Mouse (Mus musculus): ENCODE measurements around the gene Stum. TPM values are rescaled to one million over a fixed set of nuclear protein-coding genes. Genes with fewer than 3 reads are reported as not detected.
"Not testable (repeated sequence)": the region's sequence is repeated elsewhere in the genome, so short reads cannot be mapped to it uniquely, and the experiment has no call there.

Stum gene
- total and polyA plus RNA-seq, 3 experiments = 0.42 to 0.61 (median 0.51) TPM

- Histone ChIP-seq H3K4me3 (replicated peaks in 1 of 3; ENCODE audit: low read depth in 2 of 3, low read length in 2 of 3, poor library complexity in 1 of 3) (no peak overlapping the region), H3K27me3 (replicated peaks) (no peaks in the 10 kb centered on the region), H3K36me3 (replicated peaks in 1 of 2; ENCODE audit: control insufficient read depth in 1 of 2, insufficient read depth in 1 of 2, low read length in 1 of 2) (peaks cover 3 to 13% of the 10 kb centered on the region in 2 experiments), H3K4me1 (ENCODE audit: control insufficient read depth in 1 of 2, insufficient read depth in 2 of 2) (peaks cover 38 to 88% of the 10 kb centered on the region in 2 experiments), H3K9me3 (replicated peaks; ENCODE audit: low read length) (no peaks in the 10 kb centered on the region), H3K4me2 (ENCODE audit: insufficient read depth, low read depth, poor library complexity, severe bottlenecking) (peak overlapping the region; percentile 47), H3K79me2 (replicated peaks; ENCODE audit: control insufficient read depth, extremely low read depth, insufficient read depth, poor library complexity, severe bottlenecking) (0 out of 2 replicates have a peak, but pooled peaks cover 6% of the 10 kb centered on the region), H3K27ac (ENCODE audit: insufficient read depth, low read depth) (peak overlapping the region; percentile 87), H3K9ac (ENCODE audit: insufficient read depth, low read depth) (peak overlapping the region; percentile 5; the same call in 1 of the 2 replicates)
- in situ Hi-C loops (cut with MboI; ENCODE audit: low pct_ligation_motif_present, low pct_unique_long_range_greater_than_20kb, low sequenced_read_pairs) = no loop called here
- peak; percentile 72 for DNase-seq (ENCODE audit: extremely low read depth)
- dilution Hi-C loops (cut with MboI; ENCODE audit: extremely low pct_ligation_motif_present, extremely low pct_unique_long_range_greater_than_20kb, low sequenced_read_pairs) = no loop called here
- TF ChIP-seq MAZ (IDR thresholded peaks at IDR 0.05; ENCODE audit: low read depth, low read length) (0 out of 2 replicates have a peak, but pooled peaks have one; percentile 5), CHD2 (IDR thresholded peaks at IDR 0.05; ENCODE audit: low read length) (no peak)
These were observed 92.3 kb downstream of the Stum start for GRCm38 (mm10) chr1:180390746-180391574.

- in situ Hi-C loops (cut with MboI; ENCODE audit: low pct_ligation_motif_present, low pct_unique_long_range_greater_than_20kb, low sequenced_read_pairs) = no loop called here
These were observed 93.0 kb downstream of the Stum start for GRCm38 (mm10) chr1:180390321-180390731.

DNA sequence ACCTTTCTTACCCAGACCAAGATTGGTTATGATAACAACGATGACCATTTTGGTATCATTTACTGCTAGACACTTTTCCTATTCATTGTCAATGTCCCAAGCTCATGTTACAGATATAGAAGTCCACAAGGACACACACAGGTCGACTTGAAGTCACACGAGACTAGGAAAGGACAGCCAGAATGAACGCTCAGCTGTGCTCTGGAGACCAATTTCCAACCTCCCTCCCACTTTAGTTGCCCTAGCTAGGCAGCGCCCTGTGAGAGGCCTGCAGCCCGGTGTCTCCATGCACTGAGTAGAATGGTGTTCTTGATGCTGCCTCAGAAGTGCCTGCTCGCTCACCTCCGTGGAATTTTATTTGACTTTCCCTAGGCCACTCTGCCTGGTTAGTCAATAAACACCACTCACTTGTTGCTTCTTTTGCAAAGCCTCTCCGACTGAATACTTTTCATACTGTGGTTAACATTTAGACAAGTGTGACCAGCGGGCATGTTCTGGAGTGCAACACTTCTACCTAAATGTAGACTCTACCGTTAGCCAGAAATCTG lies 94.0 kb downstream of the Stum start:
- H3K4me2 ChIP-seq (ENCODE audit: insufficient read depth, low read depth, poor library complexity, severe bottlenecking); H3K9ac ChIP-seq (ENCODE audit: insufficient read depth, low read depth); dilution Hi-C loops (cut with MboI; ENCODE audit: extremely low pct_ligation_motif_present, extremely low pct_unique_long_range_greater_than_20kb, low sequenced_read_pairs); H3K4me3 ChIP-seq (replicated peaks in 1 of 3; ENCODE audit: low read depth in 2 of 3, low read length in 2 of 3, poor library complexity in 1 of 3); H3K9me3 ChIP-seq (replicated peaks; ENCODE audit: low read length); DNase-seq (ENCODE audit: extremely low read depth); H3K79me2 ChIP-seq (replicated peaks; ENCODE audit: control insufficient read depth, extremely low read depth, insufficient read depth, poor library complexity, severe bottlenecking); in situ Hi-C loops (cut with MboI; ENCODE audit: low pct_ligation_motif_present, low pct_unique_long_range_greater_than_20kb, low sequenced_read_pairs); H3K27me3 ChIP-seq (replicated peaks); H3K36me3 ChIP-seq (replicated peaks in 1 of 2; ENCODE audit: control insufficient read depth in 1 of 2, insufficient read depth in 1 of 2, low read length in 1 of 2): not testable (repeated sequence)
- H3K27ac ChIP-seq (ENCODE audit: insufficient read depth, low read depth) = peak overlapping the region; percentile 18
- peaks cover 38 to 88% of the 10 kb centered on the region in 2 experiments for H3K4me1 ChIP-seq (ENCODE audit: control insufficient read depth in 1 of 2, insufficient read depth in 2 of 2)

More at GRCm38 (mm10) chr1:180390321-180390731, 93.0 kb downstream of the Stum start:
- H3K27ac ChIP-seq (ENCODE audit: insufficient read depth, low read depth) = peak overlapping the region; percentile 87
- dilution Hi-C loops (cut with MboI; ENCODE audit: extremely low pct_ligation_motif_present, extremely low pct_unique_long_range_greater_than_20kb, low sequenced_read_pairs) = no loop called here
- peak overlapping the region; percentile 47 for H3K4me2 ChIP-seq (ENCODE audit: insufficient read depth, low read depth, poor library complexity, severe bottlenecking)
- peak overlapping the region; percentile 5; the same call in 1 of the 2 replicates for H3K9ac ChIP-seq (ENCODE audit: insufficient read depth, low read depth)
- peaks cover 38 to 88% of the 10 kb centered on the region in 2 experiments for H3K4me1 ChIP-seq (ENCODE audit: control insufficient read depth in 1 of 2, insufficient read depth in 2 of 2)
- peaks cover 3 to 8% of the 10 kb centered on the region in 2 experiments for H3K36me3 ChIP-seq (replicated peaks in 1 of 2; ENCODE audit: control insufficient read depth in 1 of 2, insufficient read depth in 1 of 2, low read length in 1 of 2)
- H3K27me3 ChIP-seq (replicated peaks) = no peaks in the 10 kb centered on the region
- H3K4me3 ChIP-seq (replicated peaks in 1 of 3; ENCODE audit: low read depth in 2 of 3, low read length in 2 of 3, poor library complexity in 1 of 3) = no peak overlapping the region
- no peaks in the 10 kb centered on the region for H3K9me3 ChIP-seq (replicated peaks; ENCODE audit: low read length)
- DNase-seq (ENCODE audit: extremely low read depth) = peak; percentile 86
- TF ChIP-seq MXI1 (IDR thresholded peaks at IDR 0.05; ENCODE audit: low read depth, low read length) (peak; percentile 52; the same call in 1 of the 2 replicates), ELF1 (IDR thresholded peaks at IDR 0.05; ENCODE audit: low read depth, low read length) (peak; percentile 28; the same call in 1 of the 2 replicates), ZNF384 (IDR thresholded peaks at IDR 0.05; ENCODE audit: low read depth, low read length) (peak; percentile 24; the same call in 1 of the 2 replicates), MAZ (IDR thresholded peaks at IDR 0.05; ENCODE audit: low read depth, low read length) (peak; percentile 79), ZKSCAN1 (IDR thresholded peaks at IDR 0.05; ENCODE audit: borderline replicate concordance, low read depth, low read length) (no peak), CHD2 (IDR thresholded peaks at IDR 0.05; ENCODE audit: low read length) (no peak), MEF2A (IDR thresholded peaks at IDR 0.05; ENCODE audit: borderline replicate concordance, low read depth, low read length) (peak; percentile 96), POLR2AphosphoS2 (IDR thresholded peaks at IDR 0.05; ENCODE audit: low read depth, low read length) (no peak), POLR2A (IDR thresholded peaks at IDR 0.05; ENCODE audit: low read depth, low read length) (no peak), HCFC1 (IDR thresholded peaks at IDR 0.05; ENCODE audit: low read depth, low read length) (no peak; the same call in 1 of the 2 replicates), ETS1 (conservative IDR thresholded peaks at IDR 0.05; ENCODE audit: low read depth, low read length) (peak; percentile 88), ZMIZ1 (IDR thresholded peaks at IDR 0.05; ENCODE audit: low read depth, low read length) (peak; percentile 37; the same call in 1 of the 2 replicates), MAX (IDR thresholded peaks at IDR 0.05; ENCODE audit: low read length) (peak; percentile 47; the same call in 1 of the 2 replicates), TCF12 (IDR thresholded peaks at IDR 0.05; ENCODE audit: low read depth, low read length) (peak; percentile 57; the same call in 1 of the 2 replicates), EP300 (IDR thresholded peaks at IDR 0.05; ENCODE audit: low read length) (peak; percentile 66; the same call in 1 of the 2 replicates), SIN3A (IDR thresholded peaks at IDR 0.05; ENCODE audit: low read length) (peak; percentile 59), MAFK (IDR thresholded peaks at IDR 0.05; ENCODE audit: insufficient replicate concordance, low read length) (no peak), E2F4 (IDR thresholded peaks at IDR 0.05; ENCODE audit: insufficient replicate concordance, low read depth, low read length) (no peak), GABPA (IDR thresholded peaks at IDR 0.05; ENCODE audit: insufficient replicate concordance, low read depth, low read length) (no peak), TBP (conservative IDR thresholded peaks at IDR 0.05; ENCODE audit: low read depth, low read length) (peak; percentile 31; the same call in 1 of the 2 replicates), KAT2A (IDR thresholded peaks at IDR 0.05; ENCODE audit: insufficient replicate concordance, low read length) (no peak), PAX5 (IDR thresholded peaks at IDR 0.05; ENCODE audit: low read length) (no peak), BHLHE40 (IDR thresholded peaks at IDR 0.05; ENCODE audit: low read depth, low read length) (peak; percentile 80), UBTF (IDR thresholded peaks at IDR 0.05; ENCODE audit: low read depth, low read length) (0 out of 2 replicates have a peak, but pooled peaks have one; percentile 40), IRF4 (IDR thresholded peaks at IDR 0.05; ENCODE audit: low read depth, low read length) (0 out of 2 replicates have a peak, but pooled peaks have one; percentile 38)
- H3K79me2 ChIP-seq (replicated peaks; ENCODE audit: control insufficient read depth, extremely low read depth, insufficient read depth, poor library complexity, severe bottlenecking) = 0 out of 2 replicates have a peak, but pooled peaks cover 6% of the 10 kb centered on the region

Data from CH12.LX (cell line).